11 mouse cellular contexts compared by ENCODE assay signal in genomic region chr15:57633067-57633466, GRCm38 (mm10).
DNase-seq lines count a peak whose midpoint lies in the region; ATAC-seq lines count a peak whose summit lies in the region.
"Had no signal": no experiment of that assay in that cellular context is flagged by ENCODE, and none has a peak within 500 bp of the region (broad histone marks: within the 10 kb centered on the region; RNA-seq: fewer than 3 reads in every experiment).

No protein-coding gene starts in this region.

- no peaks in the 10 kb centered on the region for H3K27me3 ChIP-seq in lung, embryonic 16.5 days (ENCODE audit: control insufficient read depth, insufficient read depth, low read depth, low read length)
- H3K27me3 ChIP-seq: intestine, embryonic 15.5 days; limb, embryonic 12.5 days had no signal

- H3K4me2 ChIP-seq in lung, embryonic 16.5 days (ENCODE audit: low read depth, low read length), result no peak overlapping the region
- H3K4me2 ChIP-seq: intestine, embryonic 15.5 days; limb, embryonic 12.5 days had no signal

- no peaks in the 10 kb centered on the region for H3K36me3 ChIP-seq in lung, embryonic 16.5 days (ENCODE audit: control insufficient read depth, insufficient read depth, low read length)
- H3K36me3 ChIP-seq: intestine, embryonic 15.5 days; limb, embryonic 12.5 days had no signal

- H3K9ac ChIP-seq in lung, embryonic 16.5 days (ENCODE audit: low read length), result no peak overlapping the region
- H3K9ac ChIP-seq: intestine, embryonic 15.5 days; limb, embryonic 12.5 days had no signal

- ATAC-seq in lung, embryonic 16.5 days (ENCODE audit: low read depth), result peak; percentile 59; the same call in 1 of the 2 replicates
- ATAC-seq: intestine, embryonic 15.5 days had no signal

- WGBS in lung, embryonic 16.5 days, result 62% methylated on average over 3 of the region's 3 CpGs

- no peaks in the 10 kb centered on the region for H3K4me1 ChIP-seq in lung, embryonic 16.5 days (replicated peaks; ENCODE audit: control insufficient read depth, insufficient read depth, low read length)
- H3K4me1 ChIP-seq: intestine, embryonic 15.5 days; limb, embryonic 12.5 days; megakaryocyte, embryonic 14.5 days had no signal

- peak; percentile 54 to 59 for DNase-seq in cerebellum, postnatal 10 days
- no peak for DNase-seq in cerebellum, adult 8-10 months
- no peak for DNase-seq in lung, postnatal 25 days (ENCODE audit: low spot score)
- DNase-seq in layer of hippocampus, adult 9-10 months (ENCODE audit: low spot score), result peak; percentile 36
- peak; percentile 72 to 80 for DNase-seq in right cerebral cortex, postnatal 10 days (ENCODE audit: low spot score in 2 of 2)
- DNase-seq in adrenal gland, postnatal 36 days, result no peak
- no peak for DNase-seq in urinary bladder, postnatal 10 days (ENCODE audit: low spot score)

- no peak overlapping the region for H3K27ac ChIP-seq in lung, embryonic 16.5 days (ENCODE audit: low read length)
- H3K27ac ChIP-seq: intestine, embryonic 15.5 days; limb, embryonic 12.5 days had no signal

- no peaks in the 10 kb centered on the region for H3K9me3 ChIP-seq in lung, embryonic 16.5 days (ENCODE audit: control insufficient read depth, low read length)
- H3K9me3 ChIP-seq: intestine, embryonic 15.5 days; limb, embryonic 12.5 days; megakaryocyte, embryonic 14.5 days had no signal

- no peak overlapping the region for H3K4me3 ChIP-seq in lung, embryonic 16.5 days (ENCODE audit: low read length)
- H3K4me3 ChIP-seq: intestine, embryonic 15.5 days; limb, embryonic 12.5 days; megakaryocyte, embryonic 14.5 days had no signal

Comparison
In these comparisons a context has a peak if more than half of its experiments do, and no peak if none do; other contexts are left out.
1. DNase-seq: peak in cerebellum, postnatal 10 days (2 of 2), layer of hippocampus, adult 9-10 months (single experiment) and right cerebral cortex, postnatal 10 days (2 of 2); none in cerebellum, adult 8-10 months (single experiment), lung, postnatal 25 days (single experiment), adrenal gland, postnatal 36 days (0 of 2) and urinary bladder, postnatal 10 days (single experiment).